Mouse (Mus musculus) lung, adult 2 months (tissue): ENCODE data around the gene Gan. TPM values are rescaled to one million over a fixed set of nuclear protein-coding genes. Genes with fewer than 3 reads are reported as not detected.

Source experiments
- DNase-seq: peaks from one replicate; pipeline ENCODE4 v3.0.0; 2022
- H3K4me1 ChIP-seq: fragments of 200-500 bp; 2 replicates; pipeline ENCODE4 v1.6.1; 2011; ENCODE audit warnings: low read length; ENCODE audit not compliant: control insufficient read depth, insufficient read depth
- H3K4me3 ChIP-seq: fragments of 200-500 bp; replicated peaks from 2 replicates; pipeline ENCODE3; 2011; ENCODE audit warnings: low read depth, mild to moderate bottlenecking, control low read depth, low read length; ENCODE audit errors: extremely low read depth
- CTCF ChIP-seq: fragments of 200-500 bp; IDR thresholded peaks from 2 replicates; pipeline ENCODE4 v1.5.1; 2011; ENCODE audit warnings: mild to moderate bottlenecking, low read length, control low read depth; ENCODE audit not compliant: insufficient read depth
- POLR2A ChIP-seq: fragments of 200-500 bp; IDR thresholded peaks from 2 replicates; pipeline ENCODE4 v1.6.1; 2011; ENCODE audit warnings: low read depth, mild to moderate bottlenecking, control low read depth, low read length, borderline replicate concordance; ENCODE audit errors: extremely low read depth
- WGBS: fragments of 180-500 bp; shearing (Covaris S2); methylation state at CpG from one replicate; pipeline ENCODE4 v1.1.7; 2018; 5-methylcytosine and 5-hydroxymethylcytosine counted together
- polyA plus RNA-seq: library from polyadenylated mRNA; depleted of rRNA; stranded (reverse); fragments of >200 nt; gene quantifications from 2 replicates; pipeline ENCODE4 v1.2.3, GENCODE M21; 2012

Gene Gan
- polyA plus RNA-seq, 1 experiment = 8.6 TPM

- H3K4me3 ChIP-seq = no peak overlapping the region
- no peak for TF ChIP-seq CTCF
- TF ChIP-seq POLR2A = no peak
- peaks cover 17% of the 10 kb centered on the region for H3K4me1 ChIP-seq
- DNase-seq = no peak
- WGBS = 77% methylated on average over 6 of the region's 6 CpGs
Measured at GRCm38 (mm10) chr8:117197551-117197950, 39.6 kb downstream of the Gan start.

GRCm38 (mm10) chr8:117198141-117198935, 40.4 kb downstream of the Gan start:
- peaks cover 17% of the 10 kb centered on the region for H3K4me1 ChIP-seq

GRCm38 (mm10) chr8:117199658-117200057, 41.7 kb downstream of the Gan start:
- peaks cover 17% of the 10 kb centered on the region for H3K4me1 ChIP-seq
- no peak overlapping the region for H3K4me3 ChIP-seq
- 51% methylated on average over 6 of the region's 6 CpGs for WGBS
- TF ChIP-seq POLR2A (no peak), CTCF (no peak)
- DNase-seq = no peak

More at GRCm38 (mm10) chr8:117198141-117198935, 40.4 kb downstream of the Gan start:
- H3K4me3 ChIP-seq = peak overlapping the region; percentile 6
- 18% methylated on average over 20 of the region's 20 CpGs for WGBS
- TF ChIP-seq POLR2A = no peak
- peak; percentile 68 for TF ChIP-seq CTCF
- peak; percentile 59 for DNase-seq

- H3K4me1 ChIP-seq = peaks cover 17% of the 10 kb centered on the region
- no peak for DNase-seq
- no peak overlapping the region for H3K4me3 ChIP-seq
- WGBS = 43% methylated on average over 13 of the region's 13 CpGs
- TF ChIP-seq CTCF (no peak), POLR2A (no peak)
Measured at GRCm38 (mm10) chr8:117200346-117200745, 42.4 kb downstream of the Gan start.

- Histone ChIP-seq H3K4me1 (peaks cover 17% of the 10 kb centered on the region), H3K4me3 (no peak overlapping the region)
- DNase-seq = no peak
- 64% methylated on average over 9 of the region's 9 CpGs for WGBS
- TF ChIP-seq POLR2A (no peak), CTCF (no peak)
Measured at GRCm38 (mm10) chr8:117200803-117201202, 42.9 kb downstream of the Gan start.

GRCm38 (mm10) chr8:117201221-117202017, 43.5 kb downstream of the Gan start:
- no peak for TF ChIP-seq POLR2A
- no peak for TF ChIP-seq CTCF
- peaks cover 19% of the 10 kb centered on the region for H3K4me1 ChIP-seq
- DNase-seq = no peak
- 73% methylated on average over 19 of the region's 19 CpGs for WGBS
- H3K4me3 ChIP-seq = no peak overlapping the region

- H3K4me1 ChIP-seq = peaks cover 19% of the 10 kb centered on the region
- no peak for DNase-seq
- TF ChIP-seq POLR2A = no peak
- no peak for TF ChIP-seq CTCF
- WGBS = 97% methylated on average over 4 of the region's 4 CpGs
- H3K4me3 ChIP-seq = no peak overlapping the region
Measured at GRCm38 (mm10) chr8:117203085-117203484, 45.1 kb downstream of the Gan start.

GRCm38 (mm10) chr8:117205884-117206283, 47.9 kb downstream of the Gan start:
- Histone ChIP-seq H3K4me1 (peaks cover 5% of the 10 kb centered on the region), H3K4me3 (no peak overlapping the region)
- WGBS = 63% methylated on average over 4 of the region's 4 CpGs
- no peak for DNase-seq
- TF ChIP-seq CTCF (no peak), POLR2A (no peak)

GRCm38 (mm10) chr8:117206636-117207035, 48.7 kb downstream of the Gan start:
- TF ChIP-seq CTCF (no peak), POLR2A (no peak)

More at GRCm38 (mm10) chr8:117206636-117207035, 48.7 kb downstream of the Gan start:
- DNase-seq = no peak
- Histone ChIP-seq H3K4me1 (peaks cover 5% of the 10 kb centered on the region), H3K4me3 (no peak overlapping the region)
- 66% methylated on average over 7 of the region's 7 CpGs for WGBS
